In genomic region chr11:76267550-76267949, GRCm38 (mm10) we compare ENCODE assay signal across 13 mouse cellular contexts. TPM values are rescaled to one million over a fixed set of nuclear protein-coding genes. Genes with fewer than 3 reads are reported as not detected.
A peak's percentile ranks its signal among the peaks of the same experiment; 100 is the strongest.
DNase-seq lines count a peak whose midpoint lies in the region; ATAC-seq and TF ChIP-seq lines count a peak whose summit lies in the region.
"Had no signal": no experiment of that assay in that cellular context is flagged by ENCODE, and none has a peak within 500 bp of the region (broad histone marks: within the 10 kb centered on the region; RNA-seq: fewer than 3 reads in every experiment).

No protein-coding gene starts in this region.

- no peak overlapping the region for H3K4me2 ChIP-seq in embryonic facial prominence, embryonic 13.5 days
- H3K4me2 ChIP-seq in hindbrain, embryonic 13.5 days = no peak overlapping the region
- no peak overlapping the region for H3K4me2 ChIP-seq in midbrain, embryonic 16.5 days (ENCODE audit: low read length)

- H3K4me1 ChIP-seq in embryonic facial prominence, embryonic 13.5 days = peaks cover 35% of the 10 kb centered on the region
- peaks cover 40% of the 10 kb centered on the region for H3K4me1 ChIP-seq in hindbrain, embryonic 13.5 days (replicated peaks)
- H3K4me1 ChIP-seq in midbrain, embryonic 16.5 days (ENCODE audit: control insufficient read depth, insufficient read depth, low read length) = peaks cover 19% of the 10 kb centered on the region; the same call in 1 of the 2 replicates

- H3K9me3 ChIP-seq in embryonic facial prominence, embryonic 13.5 days = no peaks in the 10 kb centered on the region
- H3K9me3 ChIP-seq in hindbrain, embryonic 13.5 days = no peaks in the 10 kb centered on the region
- H3K9me3 ChIP-seq in midbrain, embryonic 16.5 days (replicated peaks; ENCODE audit: control insufficient read depth, low read length, poor library complexity, severe bottlenecking) = no peaks in the 10 kb centered on the region
- H3K9me3 ChIP-seq: megakaryocyte, embryonic 14.5 days had no signal

- peak overlapping the region; percentile 17; the same call in 1 of the 2 replicates for H3K9ac ChIP-seq in embryonic facial prominence, embryonic 13.5 days
- H3K9ac ChIP-seq in hindbrain, embryonic 13.5 days = peak overlapping the region; percentile 14; the same call in 1 of the 2 replicates
- H3K9ac ChIP-seq in midbrain, embryonic 16.5 days (ENCODE audit: low read depth, low read length) = no peak overlapping the region
- H3K9ac ChIP-seq: liver, embryonic 14.5 days had no signal

- H3K27me3 ChIP-seq in embryonic facial prominence, embryonic 13.5 days = no peaks in the 10 kb centered on the region
- no peaks in the 10 kb centered on the region for H3K27me3 ChIP-seq in hindbrain, embryonic 13.5 days
- H3K27me3 ChIP-seq in midbrain, embryonic 16.5 days (ENCODE audit: control insufficient read depth, insufficient read depth, low read depth, low read length) = no peaks in the 10 kb centered on the region

- no peak for ATAC-seq in embryonic facial prominence, embryonic 13.5 days (ENCODE audit: insufficient number of reproducible peaks, insufficient read depth, low FRiP score, low TSS enrichment, low read depth)
- no peak for ATAC-seq in hindbrain, embryonic 13.5 days (ENCODE audit: low FRiP score)
- no peak for ATAC-seq in midbrain, embryonic 16.5 days

- WGBS in embryonic facial prominence, embryonic 13.5 days = 58% methylated on average over 7 of the region's 7 CpGs
- WGBS in hindbrain, embryonic 13.5 days = 27% methylated on average over 7 of the region's 7 CpGs
- 8% methylated on average over 7 of the region's 7 CpGs for WGBS in midbrain, embryonic 16.5 days

- H3K36me3 ChIP-seq in embryonic facial prominence, embryonic 13.5 days = peaks cover 51% of the 10 kb centered on the region
- H3K36me3 ChIP-seq in hindbrain, embryonic 13.5 days = peaks cover 6% of the 10 kb centered on the region; the same call in 1 of the 2 replicates
- no peaks in the 10 kb centered on the region for H3K36me3 ChIP-seq in midbrain, embryonic 16.5 days (ENCODE audit: control insufficient read depth, insufficient read depth, low read length)

- intact Hi-C loops in gastrocnemius, adult 2 months (cut with DNase I) = no loop called here

- DNase-seq in gastrocnemius, adult 2 months = no peak
- no peak for DNase-seq in gastrocnemius, postnatal 4 days (ENCODE audit: low spot score in 2 of 2)
- no peak for DNase-seq in spleen, postnatal 4 days (ENCODE audit: low spot score in 2 of 2)
- no peak for DNase-seq in heart, adult 8-10 months (ENCODE audit: low spot score)
- no peak for DNase-seq in thymus, postnatal 0 days (ENCODE audit: low spot score)
- DNase-seq: adrenal gland, adult 8-10 months; cerebellum, adult 8-10 months; heart, adult 2 months had no signal

- H3K27ac ChIP-seq in gastrocnemius, adult 2 months = peak overlapping the region; percentile 24; the same call in 1 of the 2 replicates
- H3K27ac ChIP-seq in embryonic facial prominence, embryonic 13.5 days = peak overlapping the region; percentile 74
- H3K27ac ChIP-seq in hindbrain, embryonic 13.5 days = peak overlapping the region; percentile 90
- peak overlapping the region; percentile 15 for H3K27ac ChIP-seq in midbrain, embryonic 16.5 days (ENCODE audit: low read length)
- H3K27ac ChIP-seq: heart, adult 2 months; liver, embryonic 14.5 days had no signal

- no peak overlapping the region for H3K4me3 ChIP-seq in gastrocnemius, adult 2 months
- H3K4me3 ChIP-seq in embryonic facial prominence, embryonic 13.5 days = no peak overlapping the region
- no peak overlapping the region for H3K4me3 ChIP-seq in hindbrain, embryonic 13.5 days
- H3K4me3 ChIP-seq in midbrain, embryonic 16.5 days (ENCODE audit: low read depth, low read length) = no peak overlapping the region
- H3K4me3 ChIP-seq: heart, adult 2 months; megakaryocyte, embryonic 14.5 days had no signal

- TF ChIP-seq CTCF in gastrocnemius, adult 2 months (IDR thresholded peaks at IDR 0.05) = no peak

RNA-seq across cellular contexts. Expression of gene Glod4, which starts 24.0 kb away (rescaled TPM):
- total RNA-seq in gastrocnemius, adult 2 months (2021) = 10 to 100 TPM; 21.9 to 24.2 TPM
- total RNA-seq in gastrocnemius, postnatal 4 days (2021) = 10 to 100 TPM; 51.7 to 55.4 TPM
- 126 and 138 TPM in 2 replicates for polyA plus RNA-seq in embryonic facial prominence, embryonic 13.5 days (2015; fragmentation: Nextera tagmentation; extraction: Ambion mirVana)
- 121 and 124 TPM in 2 replicates for polyA plus RNA-seq in hindbrain, embryonic 13.5 days (2015; fragmentation: Nextera tagmentation; extraction: Ambion mirVana)
- 121 and 123 TPM in 2 replicates for polyA plus RNA-seq in midbrain, embryonic 16.5 days (2015; fragmentation: Nextera tagmentation; extraction: Ambion mirVana)
- total RNA-seq in heart, adult 8-10 months (2022) = 10 to 100 TPM; 38.8 to 46.4 (median 43.1) TPM
- polyA plus RNA-seq in thymus, postnatal 0 days (2015; fragmentation: Nextera tagmentation; extraction: Ambion mirVana) = 105 and 108 TPM in 2 replicates

RNA-seq across cellular contexts. Expression of gene Mrm3, which starts 24.0 kb away (rescaled TPM):
- 10 to 100 TPM; 11.3 to 16.2 TPM for total RNA-seq in gastrocnemius, adult 2 months (2021)
- 10 to 100 TPM; 12.9 to 14.8 TPM for total RNA-seq in gastrocnemius, postnatal 4 days (2021)
- 24.9 and 25.2 TPM in 2 replicates for polyA plus RNA-seq in embryonic facial prominence, embryonic 13.5 days (2015; fragmentation: Nextera tagmentation; extraction: Ambion mirVana)
- polyA plus RNA-seq in hindbrain, embryonic 13.5 days (2015; fragmentation: Nextera tagmentation; extraction: Ambion mirVana) = 20.0 and 20.4 TPM in 2 replicates
- 25.4 and 26.5 TPM in 2 replicates for polyA plus RNA-seq in midbrain, embryonic 16.5 days (2015; fragmentation: Nextera tagmentation; extraction: Ambion mirVana)
- total RNA-seq in heart, adult 8-10 months (2022) = 10 to 100 TPM; 23.7 to 28.3 (median 26.3) TPM
- polyA plus RNA-seq in thymus, postnatal 0 days (2015; fragmentation: Nextera tagmentation; extraction: Ambion mirVana) = 24.5 and 26.6 TPM in 2 replicates

RNA-seq across cellular contexts. Expression of gene Gemin4, which starts 50.1 kb away (rescaled TPM):
- total RNA-seq in gastrocnemius, adult 2 months (2021) = 1 to 10 TPM; 3.0 to 3.9 TPM
- 1 to 10 TPM; 3.5 to 5.2 TPM for total RNA-seq in gastrocnemius, postnatal 4 days (2021)
- 27.3 and 33.8 TPM in 2 replicates for polyA plus RNA-seq in embryonic facial prominence, embryonic 13.5 days (2015; fragmentation: Nextera tagmentation; extraction: Ambion mirVana)
- 12.6 and 15.6 TPM in 2 replicates for polyA plus RNA-seq in hindbrain, embryonic 13.5 days (2015; fragmentation: Nextera tagmentation; extraction: Ambion mirVana)
- polyA plus RNA-seq in midbrain, embryonic 16.5 days (2015; fragmentation: Nextera tagmentation; extraction: Ambion mirVana) = 13.8 and 15.4 TPM in 2 replicates
- total RNA-seq in heart, adult 8-10 months (2022) = 1 to 10 TPM; 2.5 to 4.6 (median 3.7) TPM
- polyA plus RNA-seq in thymus, postnatal 0 days (2015; fragmentation: Nextera tagmentation; extraction: Ambion mirVana) = 22.9 and 23.7 TPM in 2 replicates

RNA-seq across cellular contexts. Expression of gene Dbil5, which starts 50.1 kb away (rescaled TPM):
- total RNA-seq in gastrocnemius, adult 2 months (2021) = not detected
- total RNA-seq in gastrocnemius, postnatal 4 days (2021) = not detected
- polyA plus RNA-seq in embryonic facial prominence, embryonic 13.5 days (2015; fragmentation: Nextera tagmentation; extraction: Ambion mirVana) = 0.65 TPM in 1 of 2 replicates, not detected in the other
- 0.62 and 1.4 TPM in 2 replicates for polyA plus RNA-seq in hindbrain, embryonic 13.5 days (2015; fragmentation: Nextera tagmentation; extraction: Ambion mirVana)
- polyA plus RNA-seq in midbrain, embryonic 16.5 days (2015; fragmentation: Nextera tagmentation; extraction: Ambion mirVana) = 0.40 and 1.0 TPM in 2 replicates
- under 1 TPM in 3 of 4 experiments, not detected in 1; 0.50 to 0.68 (median 0.60) TPM for total RNA-seq in heart, adult 8-10 months (2022)
- 0.71 TPM in 1 of 2 replicates, not detected in the other for polyA plus RNA-seq in thymus, postnatal 0 days (2015; fragmentation: Nextera tagmentation; extraction: Ambion mirVana)

Comparison
In these comparisons a context has a peak if more than half of its experiments do, and no peak if none do; other contexts are left out.
1. H3K27ac ChIP-seq: peak in every context shown above with its lines; median percentile 90 in hindbrain, embryonic 13.5 days; 74 in embryonic facial prominence, embryonic 13.5 days; 24 in gastrocnemius, adult 2 months; 15 in midbrain, embryonic 16.5 days.